Mouse (Mus musculus): ENCODE results near the gene Clasp2.

DNA sequence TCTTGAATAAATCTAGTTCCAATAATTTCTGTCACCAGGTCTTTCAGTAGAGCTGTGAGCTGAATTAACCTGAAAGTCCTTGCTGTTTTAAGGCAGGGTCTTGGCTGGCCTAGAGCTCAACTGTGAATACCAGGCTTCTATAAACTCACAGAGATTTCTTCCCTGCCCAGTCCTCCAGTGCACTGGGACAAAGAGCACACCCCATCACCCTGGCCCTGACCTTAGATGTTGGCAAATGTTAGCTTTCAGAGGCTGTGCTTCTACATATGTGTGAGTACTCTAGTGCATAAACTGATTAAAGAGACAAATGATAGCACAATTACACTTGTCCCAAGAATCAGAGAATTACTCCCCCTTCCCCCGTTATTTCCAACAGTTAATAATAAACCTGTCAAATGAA lies 188.4 kb downstream of the Clasp2 start:
- TF ChIP-seq CTCF (IDR thresholded peaks at IDR 0.05; ENCODE audit: extremely low read depth, insufficient read length, insufficient replicate concordance, low read depth, low read length) (no peak), POLR2A (IDR thresholded peaks at IDR 0.05; ENCODE audit: low read depth, low read length) (no peak)

Measured in small intestine, adult 2 months (tissue).